Mouse (Mus musculus) spleen, adult 12 weeks (tissue): ENCODE results near the gene Pirb.
A peak's percentile ranks its signal among the peaks of the same experiment; 100 is the strongest.

Source experiments
- DNase-seq: peaks from one replicate; pipeline ENCODE4 v3.0.0; 2022; ENCODE audit warnings: low spot score

The Pirb gene

DNA sequence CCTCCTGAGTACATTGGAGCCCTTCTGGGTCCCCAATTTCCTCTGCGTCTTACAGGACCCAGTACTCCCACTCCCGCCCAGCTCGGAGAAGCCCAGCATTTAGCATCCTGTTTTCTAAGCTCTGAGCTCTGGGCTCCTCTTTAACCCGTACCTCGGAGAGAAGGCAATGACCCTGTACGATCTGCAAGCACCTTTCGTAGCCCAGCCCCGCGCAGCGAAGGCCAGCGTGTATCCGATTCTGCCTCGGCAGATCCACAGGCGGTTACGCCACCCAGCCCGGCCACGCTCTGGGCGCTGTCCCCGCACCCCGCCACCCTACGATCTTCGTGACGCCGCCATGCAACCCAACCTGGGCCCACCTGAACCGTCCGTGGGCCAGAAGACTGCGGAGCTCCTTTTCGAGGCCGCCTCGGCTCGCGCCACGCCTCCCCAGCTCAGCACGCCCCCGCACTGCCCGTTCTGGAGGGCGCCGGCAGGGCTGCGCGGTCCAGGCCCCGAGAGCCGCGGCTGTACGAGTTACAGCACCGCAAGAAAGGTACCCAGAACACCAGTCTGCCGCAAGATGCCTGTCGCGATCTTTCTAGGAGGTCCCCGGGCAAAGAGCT, 27.7 kb downstream of the Pirb start, which contains the start of gene Tsen34:
Tsen34 (plus strand) TSS at position 482 of the 605 bp plus-strand sequence.
- no peak for DNase-seq

DNA sequence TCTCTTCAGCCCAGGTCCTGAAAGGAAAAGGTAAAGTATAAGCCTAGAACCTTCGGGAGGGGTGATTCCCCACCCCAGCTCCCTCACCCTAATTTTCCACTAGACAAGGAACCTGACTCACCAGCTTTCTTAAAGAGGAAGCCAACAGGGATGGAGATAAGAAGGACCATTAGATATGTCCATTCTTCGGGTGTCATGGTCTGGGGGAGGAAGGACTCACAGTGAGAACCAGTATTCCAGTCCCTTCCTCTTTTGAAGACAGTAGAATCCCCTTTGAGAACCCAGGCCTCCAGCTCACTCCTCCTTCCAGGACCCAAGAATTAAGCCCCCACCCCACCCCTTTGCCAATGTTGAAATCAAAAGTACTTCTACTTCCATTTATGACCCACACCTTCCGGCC, 28.3 kb downstream of the Pirb start:
- DNase-seq: no peak

DNA sequence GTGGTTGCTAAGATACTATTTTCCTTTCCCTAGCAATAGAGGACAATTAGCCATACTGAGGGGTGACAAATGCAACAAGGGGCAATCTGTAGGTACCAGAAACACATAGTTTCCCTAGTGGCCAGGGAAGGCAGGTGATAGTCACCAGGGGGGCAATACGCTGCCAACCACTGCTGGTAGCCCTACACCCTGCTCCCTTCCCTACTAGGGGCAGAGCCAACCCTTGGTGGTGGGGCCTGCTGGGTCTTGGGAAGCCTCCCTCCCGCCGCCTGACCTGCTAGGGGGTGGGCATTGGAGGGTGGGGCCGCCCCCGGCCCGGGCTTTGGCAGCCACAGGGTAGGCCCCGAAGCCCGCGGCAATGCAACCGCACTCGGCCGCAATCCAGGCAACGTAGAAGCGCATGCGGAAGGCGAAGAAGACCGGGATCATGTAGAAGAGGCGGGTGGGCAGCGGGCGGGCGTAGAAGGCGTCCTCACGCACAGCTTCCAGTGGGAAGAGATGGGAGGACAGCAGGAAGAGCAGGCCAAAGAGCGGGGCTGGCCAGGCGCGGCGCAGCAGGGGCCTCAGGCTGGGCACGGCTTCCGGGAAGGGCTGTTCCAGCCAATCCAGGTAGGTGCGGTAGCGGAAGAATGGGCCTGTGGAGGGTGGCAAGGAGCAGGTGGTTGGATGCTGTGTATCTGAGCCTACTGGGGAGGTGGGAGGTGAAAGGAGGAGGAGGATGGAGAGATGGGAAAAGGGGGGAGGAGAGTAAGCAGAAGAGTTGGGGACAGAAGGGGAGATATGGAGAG, 34.6 kb downstream of the Pirb start:
- DNase-seq: no peak

DNA sequence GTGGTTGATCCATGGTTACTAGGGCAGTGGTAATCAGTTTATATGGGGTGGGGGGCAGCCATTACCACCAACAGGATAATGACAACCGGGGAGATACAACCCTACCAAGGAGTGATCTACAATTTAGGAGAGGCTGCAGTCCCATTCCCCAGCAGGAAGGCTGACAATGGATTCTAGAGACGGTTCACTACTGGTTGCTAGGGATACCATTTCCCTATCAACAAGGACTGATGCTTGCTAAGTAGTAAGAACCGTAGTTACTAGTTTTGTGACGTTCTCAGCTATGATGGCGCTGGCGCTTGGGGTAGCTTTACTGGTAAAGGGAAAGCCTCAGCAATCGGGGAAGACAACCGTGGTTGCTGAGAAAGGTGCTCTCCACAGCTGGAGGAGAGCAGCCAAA, 35.5 kb downstream of the Pirb start:
- no peak for DNase-seq

DNA sequence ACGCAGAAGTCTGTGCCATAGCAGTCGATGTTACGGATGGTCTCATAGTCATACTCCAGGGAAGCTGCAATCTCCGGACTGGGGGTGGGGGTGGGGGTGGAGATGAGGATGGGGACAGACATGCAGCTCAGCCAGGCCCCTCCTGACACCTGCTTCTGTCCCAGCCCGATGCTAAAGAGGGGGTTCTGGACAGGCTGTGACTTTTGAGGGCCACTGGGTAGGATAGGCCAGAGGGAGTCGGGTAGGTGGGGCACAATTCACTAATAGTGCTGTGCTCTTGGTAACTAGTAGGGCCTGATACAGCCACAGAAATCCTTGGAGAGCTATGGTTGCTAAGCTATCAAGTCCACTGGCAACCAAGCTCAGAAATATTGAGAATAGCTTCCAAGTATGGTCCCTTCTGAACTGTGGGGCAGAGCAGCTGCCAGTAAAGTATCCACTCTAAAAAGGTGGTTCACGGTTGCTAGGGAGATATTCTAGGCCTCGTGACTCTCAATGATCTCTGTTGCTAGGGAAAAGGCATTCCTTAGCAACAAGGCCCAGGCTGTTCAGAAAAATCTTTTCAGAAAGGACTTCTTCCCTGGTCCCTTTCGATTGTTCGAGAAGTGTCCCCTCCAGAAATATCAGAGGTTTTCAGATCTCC, 36.2 kb downstream of the Pirb start:
- no peak for DNase-seq

DNA sequence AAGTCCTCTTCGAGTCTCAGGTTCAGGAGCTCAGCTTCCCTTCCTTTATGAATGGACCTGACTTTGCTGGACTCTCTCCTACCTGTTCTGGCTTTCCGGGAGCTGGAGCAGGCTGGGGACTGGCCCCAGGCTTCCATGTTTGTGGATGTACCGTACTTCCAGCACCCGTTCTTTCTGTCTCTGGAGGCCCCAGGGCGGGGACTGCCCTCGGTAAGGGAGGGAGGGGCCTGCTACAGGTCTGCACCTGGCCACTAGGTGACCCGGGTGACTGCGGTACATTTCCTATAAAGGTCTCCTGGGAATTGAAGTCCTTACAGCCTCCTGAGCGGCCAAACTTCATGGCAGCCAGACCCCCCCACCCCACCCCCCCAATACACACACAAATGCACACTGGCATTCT, 42.8 kb downstream of the Pirb start, which contains the start of gene Tmc4:
Tmc4 (minus strand) TSS at position 212 of the 400 bp plus-strand sequence.
- DNase-seq: no peak

DNA sequence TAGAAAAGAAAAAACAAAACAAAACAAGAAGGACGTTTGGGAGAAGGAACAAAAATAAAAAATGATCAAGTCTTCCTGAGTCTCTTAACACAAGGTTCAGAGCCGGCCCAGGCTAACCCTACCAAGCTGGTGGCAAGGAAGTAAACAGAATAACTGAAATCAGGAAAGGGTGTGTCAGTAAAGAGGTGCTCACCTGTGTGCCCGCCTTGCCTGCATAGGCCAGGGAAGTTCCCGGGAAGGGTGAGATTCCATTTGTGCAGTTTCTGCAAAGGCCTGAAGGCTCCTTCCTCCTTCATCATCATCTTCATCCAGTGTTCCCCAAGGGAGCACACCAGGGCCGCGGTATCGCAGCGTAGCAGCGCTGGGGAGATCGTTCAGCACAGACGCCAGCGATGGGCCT, 43.8 kb downstream of the Pirb start:
- no peak for DNase-seq

DNA sequence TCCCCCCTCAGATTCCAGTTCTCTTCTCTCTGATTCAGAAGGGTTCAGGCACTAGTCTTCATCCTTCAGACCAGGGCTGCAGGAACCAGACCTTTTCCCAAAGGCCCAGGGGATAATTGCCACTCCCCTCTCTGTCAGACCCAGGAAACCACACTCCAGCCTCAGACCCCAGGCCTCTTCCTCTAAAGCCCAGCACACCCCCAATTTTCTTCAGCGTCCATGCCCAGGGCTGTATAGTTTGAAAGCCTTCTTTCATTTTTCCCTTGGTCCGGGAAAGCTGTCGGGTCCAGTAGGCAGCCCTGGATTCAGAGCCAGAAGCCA, 45.0 kb downstream of the Pirb start:
- DNase-seq: no peak

DNA sequence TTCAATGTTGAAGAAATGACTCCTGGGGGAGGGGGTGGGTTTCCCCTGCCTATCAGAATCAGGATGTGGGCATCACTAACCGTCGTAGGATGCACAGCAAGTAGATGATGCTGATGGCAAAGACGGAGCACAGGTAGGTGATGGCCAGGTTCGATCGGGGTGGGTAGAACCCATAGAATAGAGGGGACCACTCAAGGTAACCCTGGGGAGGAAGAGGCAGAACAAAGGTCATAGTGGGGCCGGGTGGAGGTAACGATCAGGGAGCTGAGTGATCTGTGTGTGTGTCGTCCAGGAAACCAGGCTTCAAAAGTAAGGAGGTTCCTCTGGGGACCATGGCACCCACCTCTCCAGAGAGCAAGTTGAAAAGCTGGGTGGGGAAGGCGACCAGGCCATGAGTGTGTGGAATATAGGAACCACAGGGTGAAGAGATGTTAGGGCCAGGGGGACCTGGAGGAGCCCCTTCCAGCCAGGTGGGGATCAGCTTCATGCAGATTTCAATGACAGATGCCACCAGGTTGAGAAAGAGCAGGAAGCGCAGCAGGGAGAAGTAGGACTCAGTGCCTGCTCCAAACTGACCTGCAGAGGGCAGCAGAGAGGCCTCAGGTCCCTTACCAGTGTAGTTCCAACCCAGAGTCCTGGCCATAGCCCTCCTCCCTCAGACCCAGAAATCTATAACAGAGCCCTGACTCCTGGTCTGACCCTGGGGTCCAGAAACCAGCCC, 45.5 kb downstream of the Pirb start:
- peak; percentile 67 for DNase-seq

DNA sequence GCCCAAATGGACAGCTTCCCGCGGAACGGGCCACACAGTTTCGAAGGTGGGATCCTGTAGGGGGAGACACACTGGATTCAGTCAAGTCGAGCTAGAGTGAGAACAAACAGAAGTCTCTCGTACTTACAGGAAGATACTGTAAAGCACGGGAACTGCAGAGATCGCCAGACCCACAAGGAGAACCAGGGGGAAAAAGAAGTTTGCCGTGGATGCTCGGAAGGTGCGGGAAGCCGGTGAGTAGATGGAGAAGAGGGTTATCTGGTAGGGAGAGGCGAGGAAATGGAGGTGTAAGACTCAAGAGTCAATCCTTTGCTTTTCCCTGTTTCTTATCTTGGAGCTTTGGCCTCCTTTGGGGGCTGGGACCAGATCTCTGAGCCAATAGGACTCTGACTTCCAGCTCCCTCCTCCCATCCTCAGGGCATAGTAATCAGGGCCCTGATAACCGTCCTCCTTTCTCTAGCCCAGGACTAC, 53.2 kb downstream of the Pirb start:
- DNase-seq: no peak

DNA sequence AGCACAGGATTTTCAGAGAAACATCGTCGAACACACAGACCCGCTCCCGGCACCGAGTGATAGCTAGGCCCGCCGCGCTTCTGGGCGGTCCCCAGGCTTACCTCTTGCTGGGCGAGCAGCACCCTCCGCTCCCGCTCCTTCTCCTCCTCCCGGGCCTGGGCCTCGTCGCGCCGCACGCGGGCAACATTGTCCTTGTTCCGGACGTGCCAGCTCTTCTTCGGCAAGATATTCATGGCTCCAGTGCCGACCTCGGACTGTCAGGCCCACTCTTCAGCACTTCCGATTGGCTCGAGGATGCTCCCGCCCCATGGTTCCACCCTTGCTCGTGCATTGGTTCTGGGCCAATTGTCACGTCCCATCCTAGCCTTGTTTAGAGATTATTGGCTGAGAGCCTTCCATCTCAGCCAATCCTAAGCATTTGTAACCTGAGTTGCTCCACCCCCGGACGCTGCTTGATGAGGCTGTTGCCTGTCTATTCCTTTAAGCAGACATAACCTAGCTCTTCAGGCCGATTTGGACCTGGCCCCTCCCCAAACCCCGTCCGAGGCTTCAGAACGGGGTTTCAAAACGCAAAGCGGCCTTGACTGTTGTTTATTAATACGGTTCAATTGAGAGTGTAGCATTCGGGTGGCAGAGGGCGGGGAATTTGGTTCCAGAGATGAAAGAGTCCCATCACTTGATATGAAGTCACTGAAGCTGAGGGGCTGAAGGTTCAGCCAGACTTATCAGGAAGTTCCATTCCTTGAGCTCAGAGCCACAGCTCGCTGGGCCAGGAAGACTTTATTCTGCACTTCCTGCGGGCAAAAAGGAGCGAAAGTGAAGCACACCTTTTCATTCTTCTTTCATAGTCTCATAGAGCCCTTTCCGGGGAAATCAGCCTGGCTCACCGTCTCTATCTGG, 54.7 kb downstream of the Pirb start, which contains the start of gene Leng1:
Leng1 (minus strand) TSS at position 626 of the 900 bp plus-strand sequence.
- DNase-seq: peak; percentile 91

DNA sequence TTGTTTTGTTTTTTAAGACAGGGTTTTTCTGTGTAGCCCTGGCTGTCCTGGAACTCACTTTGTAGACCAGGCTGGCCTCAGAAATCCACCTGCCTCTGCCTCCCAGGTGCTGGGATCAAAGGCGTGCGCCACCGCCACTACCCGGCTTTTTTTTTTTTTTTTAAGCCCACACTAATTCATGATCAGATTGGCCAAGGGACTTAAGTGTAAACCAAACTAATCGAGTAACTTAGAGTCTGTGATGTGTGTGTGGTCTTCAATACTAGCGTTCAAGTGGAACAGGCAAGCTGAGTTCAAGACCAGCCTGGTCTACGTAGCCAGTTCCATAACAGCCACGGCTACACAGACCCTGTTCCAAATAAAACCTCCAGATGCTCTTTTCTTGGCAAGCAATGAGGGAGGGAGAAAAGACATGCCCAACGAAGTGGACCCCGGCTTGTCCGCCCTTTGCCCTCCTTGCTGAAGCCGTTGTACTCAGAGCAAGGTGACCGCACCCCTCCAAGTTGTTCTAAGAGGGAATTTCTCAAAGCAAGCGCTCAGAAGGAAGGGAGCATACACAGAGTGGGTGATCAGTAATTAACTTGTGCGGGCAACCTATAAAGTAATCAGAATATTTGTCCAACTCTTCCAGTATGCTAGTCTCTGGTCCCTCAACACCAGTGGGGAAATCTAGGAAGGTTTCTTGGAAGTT, 55.5 kb downstream of the Pirb start:
- DNase-seq: no peak
